Mouse (Mus musculus) ovary, adult 10 weeks (tissue): ENCODE measurements around the gene Mad2l1. TPM values are rescaled to one million over a fixed set of nuclear protein-coding genes. Genes with fewer than 3 reads are reported as not detected.

Experiments
- polyA plus RNA-seq: library from polyadenylated mRNA; stranded (reverse); fragments of 350-450 nt; fragmentation: Illumina TruSeq; extraction: RNeasy Lipid Tissue Mini Kit (QIAGEN cat#74804); gene quantifications from one replicate; pipeline ENCODE4 v1.2.3, GENCODE M21; 2014

Gene Mad2l1
- polyA plus RNA-seq = 145 TPM

GRCm38 (mm10) chr6:66535028-66535862 lies at the start of gene Mad2l1:
Gene Mad2l1, plus strand, starts transcription at chr6:66535390.

GRCm38 (mm10) chr6:66559996-66560395 lies 24.8 kb downstream of the Mad2l1 start, which contains the start of gene Vmn1r32:
Gene Vmn1r32, minus strand, starts transcription at chr6:66560096.

Other genes with a start within 250 kb of the Mad2l1 start
- not detected for gene Vmn1r32, start 24.7 kb downstream of the Mad2l1 start, polyA plus RNA-seq
- not detected for gene Vmn1r33, start 82.9 kb downstream of the Mad2l1 start, polyA plus RNA-seq
- not detected for gene Vmn1r34, start 108.5 kb downstream of the Mad2l1 start, polyA plus RNA-seq
- gene Vmn1r35, start 150.5 kb downstream of the Mad2l1 start, polyA plus RNA-seq = not detected
- gene Vmn1r36, start 183.8 kb downstream of the Mad2l1 start, polyA plus RNA-seq = not detected
- gene Vmn1r37, start 194.0 kb downstream of the Mad2l1 start, polyA plus RNA-seq = not detected
- not detected for gene Vmn1r38, start 247.2 kb downstream of the Mad2l1 start, polyA plus RNA-seq